Mouse (Mus musculus): Measurements from ENCODE around the gene Olfr373.
"Not testable (repeated sequence)": the region's sequence is repeated elsewhere in the genome, so short reads cannot be mapped to it uniquely, and the experiment has no call there.

The Olfr373 gene

DNA sequence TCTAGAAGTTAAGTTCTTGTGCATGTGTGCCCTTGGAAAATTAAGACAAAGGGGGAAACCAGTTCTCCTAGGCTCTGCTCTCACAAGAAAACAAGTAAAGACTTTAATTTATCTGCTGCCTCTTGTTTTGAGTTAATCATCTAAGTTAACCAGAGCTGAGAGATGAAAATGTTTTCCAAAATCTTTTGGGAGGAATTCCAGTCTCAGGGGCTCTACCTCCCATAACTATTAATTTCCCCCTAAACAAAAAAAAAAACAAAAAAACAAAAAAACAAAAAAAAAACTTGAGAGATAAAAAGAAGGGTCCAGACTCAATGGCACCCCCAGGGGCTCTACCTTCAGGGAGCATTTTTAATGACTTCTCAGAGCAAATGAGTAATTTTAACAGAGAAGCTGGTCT is at the start of gene Olfr373:
TSS of gene Olfr373 (plus strand) at position 301 of the 400 bp plus-strand sequence.
- not testable (repeated sequence) for DNase-seq (ENCODE audit: low spot score)

DNA sequence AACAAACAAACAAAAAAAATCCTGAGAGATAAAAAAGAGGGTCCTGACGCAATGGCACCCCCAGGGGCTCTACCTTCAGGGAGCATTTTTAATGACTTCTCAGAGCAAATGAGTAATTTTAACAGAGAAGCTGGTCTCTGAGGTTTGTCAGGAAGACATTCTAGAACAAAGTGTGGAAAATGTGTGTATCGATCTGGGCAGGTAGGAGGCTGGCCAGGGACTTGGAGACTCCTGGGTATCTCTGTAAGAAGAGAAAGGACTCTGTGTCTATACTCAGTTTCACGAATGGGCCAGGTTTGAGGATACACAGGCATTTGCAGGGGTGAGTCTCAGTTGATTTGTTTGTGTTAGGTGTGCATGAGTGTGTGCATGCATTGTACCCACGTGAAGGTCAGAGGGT is 42.1 kb upstream of the Olfr373 start, which contains the start of gene Olfr372:
TSS of gene Olfr372 (plus strand) at position 301 of the 400 bp plus-strand sequence.
- not testable (repeated sequence) for DNase-seq (ENCODE audit: low spot score)

DNA sequence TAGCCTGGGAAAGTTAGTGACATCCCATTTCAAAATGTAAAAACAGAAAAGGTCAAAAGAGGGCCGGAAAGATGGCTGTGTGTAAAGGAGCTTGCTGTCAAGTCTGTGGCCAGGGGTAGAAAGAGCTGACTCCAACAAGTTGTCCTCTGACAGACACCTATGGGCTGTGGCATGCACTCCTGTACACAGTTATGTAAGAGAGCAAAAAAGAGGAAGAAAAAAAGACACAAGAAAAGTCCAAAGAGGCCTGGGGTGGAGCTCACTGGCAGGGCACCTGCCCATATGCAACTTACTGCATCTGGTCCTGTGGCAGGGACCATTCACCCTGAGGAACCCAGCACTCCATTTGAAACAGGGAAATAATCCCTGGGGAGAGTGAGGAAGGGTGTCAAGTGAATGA is 40.5 kb upstream of the Olfr373 start:
- no peak for DNase-seq (ENCODE audit: low spot score)

DNA sequence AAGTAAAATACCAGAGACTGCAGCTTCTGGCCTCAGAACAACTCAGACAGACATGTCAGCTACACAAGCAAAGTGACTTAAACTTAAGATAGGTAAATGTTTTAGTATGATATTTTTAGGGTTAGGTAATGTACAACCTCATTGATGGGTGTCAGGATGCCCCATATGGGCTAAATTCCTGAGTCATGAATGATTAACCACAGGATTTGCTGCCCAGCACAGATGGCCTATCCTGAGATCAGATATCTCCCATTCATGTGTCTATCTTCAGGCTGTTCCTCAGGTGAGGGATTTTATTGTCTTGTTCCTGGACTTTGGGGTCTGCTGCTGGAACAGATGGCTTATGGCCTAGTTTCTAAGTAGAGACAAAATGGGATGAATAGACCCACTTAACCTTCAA is 28.3 kb upstream of the Olfr373 start:
- peak; percentile 1 for DNase-seq (ENCODE audit: low spot score)

DNA sequence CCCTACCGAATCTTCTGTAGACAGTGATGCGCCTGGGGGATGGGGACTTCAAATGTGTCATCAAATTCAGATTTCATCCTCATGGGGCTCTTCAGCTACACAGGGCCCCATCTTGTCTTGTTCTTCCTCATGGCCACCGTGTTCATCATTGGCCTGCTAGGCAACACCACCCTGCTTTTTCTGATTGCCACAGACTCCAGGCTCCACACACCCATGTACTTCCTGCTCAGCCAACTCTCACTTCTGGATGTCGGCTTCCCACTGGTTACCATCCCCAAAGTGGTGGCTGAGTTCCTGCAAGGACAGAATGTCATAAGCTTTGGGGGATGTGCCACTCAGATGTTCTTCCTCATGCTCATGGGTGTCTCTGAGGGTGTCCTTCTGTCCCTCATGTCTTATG is 25.3 kb upstream of the Olfr373 start:
- not testable (repeated sequence) for DNase-seq (ENCODE audit: low spot score)

- not testable (repeated sequence) for DNase-seq (ENCODE audit: low spot score)
Measured at GRCm38 (mm10) chr8:72066819-72067399, 16.1 kb upstream of the Olfr373 start.

- DNase-seq (ENCODE audit: low spot score): no peak
Measured at GRCm38 (mm10) chr8:72084744-72085143, 1.8 kb downstream of the Olfr373 start.

GRCm38 (mm10) chr8:72087611-72088010 is 4.6 kb downstream of the Olfr373 start:
- DNase-seq (ENCODE audit: low spot score): not testable (repeated sequence)

- DNase-seq (ENCODE audit: low spot score): not testable (repeated sequence)
Measured at GRCm38 (mm10) chr8:72096721-72097120, 13.7 kb downstream of the Olfr373 start.

- DNase-seq (ENCODE audit: low spot score): not testable (repeated sequence)
Measured at GRCm38 (mm10) chr8:72099377-72100103, 16.6 kb downstream of the Olfr373 start.

DNA sequence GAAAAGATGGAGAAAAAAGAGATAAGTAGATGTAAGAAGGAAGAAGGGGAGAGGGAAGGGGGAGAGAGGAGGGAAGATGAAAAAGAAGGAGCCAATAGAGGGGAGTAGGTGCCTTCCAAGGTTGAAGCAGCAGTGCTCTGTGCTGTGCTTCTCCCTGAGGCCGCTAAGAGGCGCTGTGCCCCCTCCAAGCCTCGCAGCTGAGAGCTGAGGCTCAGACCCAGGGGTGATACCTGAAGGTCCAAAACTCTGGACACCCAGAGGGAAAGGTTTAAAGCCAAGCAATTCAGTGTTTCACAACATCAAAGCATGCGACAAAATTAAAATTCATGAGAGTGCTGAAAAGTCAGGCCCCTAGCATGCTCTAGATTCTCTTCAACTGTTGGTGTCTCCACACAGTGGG is 22.2 kb downstream of the Olfr373 start:
- DNase-seq (ENCODE audit: low spot score): no peak

DNA sequence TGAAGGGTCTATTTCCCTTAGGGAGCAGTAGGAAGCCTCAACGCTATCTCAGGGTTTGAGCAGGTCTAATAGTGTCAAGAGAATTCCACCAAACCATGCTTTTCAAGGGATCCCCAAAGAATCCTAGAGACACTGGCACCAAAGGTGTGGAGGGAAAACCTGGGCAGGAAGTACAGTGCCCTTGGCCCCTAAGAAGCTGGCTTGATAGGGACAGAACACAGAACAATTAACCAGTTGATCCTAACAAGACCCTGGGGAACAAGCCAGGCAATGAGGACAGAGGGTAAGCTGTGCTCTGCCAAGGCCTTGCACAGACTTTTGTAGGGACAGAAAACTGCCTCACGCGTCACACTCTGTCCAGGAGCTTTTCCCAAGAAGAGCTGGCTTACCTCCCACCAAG is 23.8 kb downstream of the Olfr373 start, which contains the start of gene Olfr374:
TSS of gene Olfr374 (plus strand) at position 301 of the 400 bp plus-strand sequence.
- no peak for DNase-seq (ENCODE audit: low spot score)

GRCm38 (mm10) chr8:72110876-72111275 is 27.9 kb downstream of the Olfr373 start:
- no peak for DNase-seq (ENCODE audit: low spot score)

GRCm38 (mm10) chr8:72112486-72112885 is 29.5 kb downstream of the Olfr373 start:
- DNase-seq (ENCODE audit: low spot score): no peak

DNA sequence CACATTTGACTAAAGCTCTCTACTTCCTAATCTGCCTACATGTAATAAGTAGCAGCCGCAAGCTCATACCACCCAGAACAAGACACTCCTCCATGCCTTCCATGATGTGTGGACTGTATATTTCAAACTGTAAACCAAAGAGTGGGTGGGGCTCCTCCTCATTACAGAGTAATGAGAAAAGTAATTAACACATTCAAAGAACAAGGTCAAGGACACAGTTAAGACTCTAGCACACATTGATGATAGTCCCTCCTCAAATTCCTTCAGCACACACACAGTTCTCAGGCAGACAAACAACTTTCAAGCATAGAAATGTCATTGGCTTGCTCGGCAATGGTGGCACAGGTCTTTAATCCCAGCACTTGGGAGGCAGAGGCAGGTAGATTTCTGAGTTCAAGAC is 32.2 kb downstream of the Olfr373 start:
- no peak for DNase-seq (ENCODE audit: low spot score)

DNA sequence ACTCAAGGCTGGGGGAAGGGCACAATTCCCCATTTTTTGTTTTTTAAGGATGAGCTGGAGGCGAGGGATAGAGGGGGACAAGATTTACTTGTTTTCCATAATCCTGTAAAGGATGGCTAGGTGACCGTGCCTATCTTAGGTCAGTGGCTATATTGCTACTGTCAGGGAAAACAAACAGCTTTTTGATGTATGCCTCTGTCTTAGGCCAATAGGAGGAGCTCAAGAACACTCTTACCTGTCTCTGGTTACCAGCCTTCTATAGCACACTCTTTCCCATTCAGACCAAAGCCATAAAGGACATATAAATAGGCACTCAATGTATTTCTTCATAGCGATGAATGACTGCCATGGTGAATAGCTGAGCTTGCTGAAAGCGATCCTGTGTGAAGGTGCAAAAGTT is 35.6 kb downstream of the Olfr373 start:
- DNase-seq (ENCODE audit: low spot score): no peak

GRCm38 (mm10) chr8:72121486-72121885 is 38.5 kb downstream of the Olfr373 start:
- DNase-seq (ENCODE audit: low spot score): not testable (repeated sequence)

GRCm38 (mm10) chr8:72121997-72122396 is 39.0 kb downstream of the Olfr373 start:
- no peak for DNase-seq (ENCODE audit: low spot score)

GRCm38 (mm10) chr8:72127834-72128233 is 44.9 kb downstream of the Olfr373 start:
- DNase-seq (ENCODE audit: low spot score): no peak

GRCm38 (mm10) chr8:72131251-72131650 is 48.3 kb downstream of the Olfr373 start:
- DNase-seq (ENCODE audit: low spot score): no peak

DNA sequence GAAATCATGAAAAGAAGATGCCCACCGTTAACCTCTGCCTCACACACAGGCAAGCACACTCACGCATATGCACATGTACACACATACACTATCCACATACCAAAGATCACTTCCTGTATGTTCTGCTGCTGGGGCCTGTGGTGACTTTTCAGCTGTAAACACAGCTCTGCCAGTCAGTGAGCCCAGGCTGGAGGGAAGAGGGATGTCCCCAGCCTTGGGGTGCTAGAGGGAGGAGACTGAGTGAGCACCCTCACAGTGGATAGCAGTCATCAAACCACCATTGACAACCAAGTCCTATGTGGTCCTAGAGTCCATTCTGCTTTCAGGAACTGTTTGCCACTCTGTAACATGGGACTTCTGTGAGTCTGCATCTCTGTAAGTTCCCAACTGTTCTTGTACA is 48.9 kb downstream of the Olfr373 start:
- no peak for DNase-seq (ENCODE audit: low spot score)

DNA sequence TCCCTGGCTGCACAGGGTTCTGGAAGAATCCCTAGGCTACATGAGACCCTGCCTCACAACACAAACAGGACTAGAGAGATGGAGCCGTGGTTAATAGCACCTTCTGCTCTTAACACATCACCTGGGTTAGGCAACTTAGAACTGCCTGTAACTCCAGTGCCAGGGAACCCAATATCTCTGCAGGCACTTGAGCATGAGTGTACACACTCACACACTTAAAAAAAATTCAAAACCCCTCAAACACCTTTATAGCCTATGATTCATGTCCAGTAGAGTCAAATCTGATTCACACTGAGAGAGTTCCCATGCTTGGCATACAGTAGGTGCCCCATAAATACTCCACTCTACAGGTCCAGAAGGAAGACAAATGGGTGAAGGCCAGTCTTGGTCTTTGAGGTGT is 49.4 kb downstream of the Olfr373 start:
- no peak for DNase-seq (ENCODE audit: low spot score)

GRCm38 (mm10) chr8:72132891-72133290 is 49.9 kb downstream of the Olfr373 start:
- no peak for DNase-seq (ENCODE audit: low spot score)

DNA sequence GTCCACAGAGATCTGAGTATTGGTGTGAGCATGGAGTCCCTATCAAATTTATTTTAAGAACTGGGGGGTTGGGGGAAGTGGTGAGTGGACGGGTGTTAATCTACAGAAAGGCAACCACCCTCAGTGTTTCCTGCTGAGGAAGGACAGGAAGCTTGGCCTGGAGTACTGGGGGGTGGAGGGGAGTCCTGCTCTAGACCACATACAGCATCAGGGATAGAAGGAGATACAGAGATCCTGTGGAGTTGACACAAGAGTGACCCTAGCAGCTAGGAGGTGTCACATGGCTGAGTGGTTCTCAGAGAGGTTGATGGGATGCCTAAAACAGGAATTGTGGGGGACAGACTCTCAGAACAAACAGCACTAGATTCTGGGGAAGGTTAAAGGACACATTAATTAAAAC is 50.5 kb downstream of the Olfr373 start:
- DNase-seq (ENCODE audit: low spot score): no peak
